Mouse (Mus musculus): ENCODE data around the gene Hecw1. TPM values are rescaled to one million over a fixed set of nuclear protein-coding genes. Genes with fewer than 3 reads are reported as not detected.

The Hecw1 gene
- polyA plus RNA-seq (2012; fragmentation: generic; extraction: Trizol) = under 1 TPM in 1 of 2 experiments, not detected in 1; 0.02 TPM

GRCm38 (mm10) chr13:14522906-14523269 lies at the start of gene Hecw1:
Gene Hecw1, minus strand, starts transcription at chr13:14523228.

Other genes starting within 250 kb of the Hecw1 start
- 10 to 100 TPM; 15.2 to 24.1 TPM for gene Mrpl32, start 89.9 kb upstream of the Hecw1 start, polyA plus RNA-seq (2012; fragmentation: generic; extraction: Trizol)
- 10 to 100 TPM; 57.7 to 68.8 TPM for gene Psma2, start 90.0 kb upstream of the Hecw1 start, polyA plus RNA-seq (2012; fragmentation: generic; extraction: Trizol)
- 1 to 10 TPM; 1.1 to 7.4 TPM for gene AW209491, start 106.9 kb upstream of the Hecw1 start, polyA plus RNA-seq (2012; fragmentation: generic; extraction: Trizol)